Mouse (Mus musculus) heart, embryonic 15.5 days (tissue): Measurements from ENCODE around the gene Jmjd6. TPM values are rescaled to one million over a fixed set of nuclear protein-coding genes. Genes with fewer than 3 reads are reported as not detected.
A peak's percentile ranks its signal among the peaks of the same experiment; 100 is the strongest.

Source experiments
- ATAC-seq: fragments of 200-750 bp; cut with Nextera tagmentation; replicated peaks from 2 replicates; pipeline ENCODE4 v1.8.0; 2017; ENCODE audit warnings: low read depth, moderate TSS enrichment; ENCODE audit not compliant: insufficient number of reproducible peaks, insufficient read depth, low FRiP score
- H3K27ac ChIP-seq: fragments of 300-500 bp; sonication (generic); 2 replicates; pipeline ENCODE4 v1.5.1; 2015; ENCODE audit warnings: mild to moderate bottlenecking, inconsistent platforms
- H3K27me3 ChIP-seq: fragments of 300-500 bp; sonication (generic); 2 replicates; pipeline ENCODE4 v1.6.1; 2015; ENCODE audit warnings: inconsistent platforms
- H3K36me3 ChIP-seq: fragments of 300-500 bp; sonication (generic); 2 replicates; pipeline ENCODE4 v1.6.1; 2015; ENCODE audit warnings: mild to moderate bottlenecking, inconsistent platforms
- H3K4me1 ChIP-seq: fragments of 300-500 bp; sonication (generic); replicated peaks from 2 replicates; pipeline ENCODE4 v1.6.1; 2015; ENCODE audit warnings: inconsistent platforms
- H3K4me2 ChIP-seq: fragments of 300-500 bp; sonication (generic); 2 replicates; pipeline ENCODE4 v1.6.1; 2015; ENCODE audit warnings: inconsistent platforms, mild to moderate bottlenecking, moderate library complexity
- H3K4me3 ChIP-seq: fragments of 300-500 bp; sonication (generic); 2 replicates; pipeline ENCODE4 v1.5.1; 2015; ENCODE audit warnings: mild to moderate bottlenecking, inconsistent platforms
- H3K9ac ChIP-seq: fragments of 300-500 bp; sonication (generic); 2 replicates; pipeline ENCODE4 v1.6.1; 2015; ENCODE audit warnings: mild to moderate bottlenecking, inconsistent platforms
- H3K9me3 ChIP-seq: fragments of 300-500 bp; sonication (generic); replicated peaks from 2 replicates; pipeline ENCODE4 v1.6.1; 2016; ENCODE audit warnings: inconsistent platforms
- WGBS: fragments of 180-500 bp; shearing (Covaris S2); methylation state at CpG from one replicate; pipeline ENCODE4 v1.1.7; 2015; ENCODE audit warnings: mixed read lengths; 5-methylcytosine and 5-hydroxymethylcytosine counted together
- polyA plus RNA-seq: library from polyadenylated mRNA; unstranded; fragments of >200 nt; fragmentation: Nextera tagmentation; extraction: Ambion mirVana; gene quantifications from 2 replicates; pipeline ENCODE4 v1.2.1, GENCODE M21; 2015

Jmjd6 gene
- 66.5 and 67.4 TPM in 2 replicates for polyA plus RNA-seq

- peak within 1 kb of the TSS; percentile 88 for H3K4me3 ChIP-seq
- H3K9ac ChIP-seq, result peak within 1 kb of the TSS; percentile 92
- peak; percentile 93 for ATAC-seq
- H3K4me1 ChIP-seq, result peaks cover 31% of the 10 kb centered on the region
- H3K9me3 ChIP-seq, result no peaks in the 10 kb centered on the region
- H3K27me3 ChIP-seq, result no peaks in the 10 kb centered on the region
- peak within 1 kb of the TSS; percentile 62 for H3K4me2 ChIP-seq
- H3K27ac ChIP-seq, result peak within 1 kb of the TSS; percentile 99
- peaks cover 21% of the 10 kb centered on the region for H3K36me3 ChIP-seq
- under 1% methylated on average over 72 of the region's 72 CpGs for WGBS
Observed at GRCm38 (mm10) chr11:116843261-116844233, at the start of gene Jmjd6, which contains the start of gene Mettl23. Gene Jmjd6, minus strand, starts transcription at chr11:116843449. Gene Mettl23, plus strand, starts transcription at chr11:116843278.

- H3K9me3 ChIP-seq, result no peaks in the 10 kb centered on the region
- H3K27me3 ChIP-seq, result peaks cover 21% of the 10 kb centered on the region
- H3K36me3 ChIP-seq, result no peaks in the 10 kb centered on the region
- no peak overlapping the region for H3K4me3 ChIP-seq
- 60% methylated on average over 5 of the region's 5 CpGs for WGBS
- H3K4me2 ChIP-seq, result no peak overlapping the region
- H3K9ac ChIP-seq, result no peak overlapping the region
- H3K4me1 ChIP-seq, result peaks cover 7% of the 10 kb centered on the region
- ATAC-seq, result no peak
- H3K27ac ChIP-seq, result no peak overlapping the region
Observed at GRCm38 (mm10) chr11:116887136-116887535, 43.9 kb upstream of the Jmjd6 start.

GRCm38 (mm10) chr11:116885275-116886151 lies 42.3 kb upstream of the Jmjd6 start:
- 4% methylated on average over 28 of the region's 28 CpGs for WGBS
- Histone ChIP-seq H3K27me3 (peaks cover 21% of the 10 kb centered on the region), H3K9ac (peak overlapping the region; percentile 35)

GRCm38 (mm10) chr11:116884061-116884460 lies 40.8 kb upstream of the Jmjd6 start:
- Histone ChIP-seq H3K9ac (no peak overlapping the region), H3K9me3 (no peaks in the 10 kb centered on the region), H3K4me3 (no peak overlapping the region), H3K27me3 (peaks cover 21% of the 10 kb centered on the region), H3K4me2 (no peak overlapping the region), H3K27ac (no peak overlapping the region), H3K36me3 (no peaks in the 10 kb centered on the region), H3K4me1 (peaks cover 7% of the 10 kb centered on the region)
- 88% methylated on average over 6 of the region's 6 CpGs for WGBS
- ATAC-seq, result no peak

More at GRCm38 (mm10) chr11:116885275-116886151, 42.3 kb upstream of the Jmjd6 start:
- peak; percentile 51; the same call in 1 of the 2 replicates for ATAC-seq
- H3K27ac ChIP-seq, result no peak overlapping the region
- peak overlapping the region; percentile 70 for H3K4me2 ChIP-seq
- no peaks in the 10 kb centered on the region for H3K9me3 ChIP-seq
- H3K36me3 ChIP-seq, result no peaks in the 10 kb centered on the region
- peaks cover 7% of the 10 kb centered on the region for H3K4me1 ChIP-seq
- H3K4me3 ChIP-seq, result peak overlapping the region; percentile 43

GRCm38 (mm10) chr11:116882446-116882845 lies 39.2 kb upstream of the Jmjd6 start:
- H3K4me3 ChIP-seq, result no peak overlapping the region
- no peak overlapping the region for H3K4me2 ChIP-seq
- no peaks in the 10 kb centered on the region for H3K36me3 ChIP-seq
- WGBS, result 77% methylated on average over 10 of the region's 10 CpGs
- H3K27ac ChIP-seq, result no peak overlapping the region
- peaks cover 15% of the 10 kb centered on the region for H3K27me3 ChIP-seq
- no peak for ATAC-seq
- peaks cover 7% of the 10 kb centered on the region for H3K4me1 ChIP-seq
- no peak overlapping the region for H3K9ac ChIP-seq
- no peaks in the 10 kb centered on the region for H3K9me3 ChIP-seq

DNA sequence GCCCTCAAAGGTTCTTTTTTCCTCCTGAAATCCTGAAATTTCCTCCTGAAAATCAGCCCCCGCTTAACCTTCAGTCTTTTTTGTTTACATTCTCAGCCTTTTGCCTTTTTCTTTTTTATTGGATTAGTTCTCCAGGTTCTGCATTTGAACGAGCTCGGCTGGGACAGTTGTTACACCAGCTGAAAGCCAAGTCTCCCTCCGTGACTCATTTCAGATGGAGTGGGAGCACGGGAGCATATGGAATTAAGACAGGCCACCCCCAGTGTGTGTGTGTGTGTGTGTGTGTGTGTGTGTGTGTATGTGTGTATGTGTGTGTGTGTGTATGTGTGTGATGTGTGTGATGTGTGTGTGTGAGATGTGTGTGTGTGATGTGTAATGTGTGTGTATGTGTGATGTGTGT lies 38.2 kb upstream of the Jmjd6 start:
- Histone ChIP-seq H3K4me2 (no peak overlapping the region), H3K27ac (no peak overlapping the region), H3K9me3 (no peaks in the 10 kb centered on the region), H3K4me3 (no peak overlapping the region), H3K9ac (no peak overlapping the region), H3K36me3 (no peaks in the 10 kb centered on the region), H3K4me1 (peaks cover 7% of the 10 kb centered on the region), H3K27me3 (peaks cover 7% of the 10 kb centered on the region; the same call in 1 of the 2 replicates)
- WGBS, result 68% methylated on average over 5 of the region's 5 CpGs
- no peak for ATAC-seq

GRCm38 (mm10) chr11:116880839-116881238 lies 37.6 kb upstream of the Jmjd6 start:
- Histone ChIP-seq H3K4me2 (no peak overlapping the region), H3K27ac (no peak overlapping the region), H3K4me1 (peaks cover 6% of the 10 kb centered on the region), H3K36me3 (peaks cover under 1% of the 10 kb centered on the region; the same call in 1 of the 2 replicates), H3K9ac (no peak overlapping the region), H3K27me3 (peaks cover 4% of the 10 kb centered on the region; the same call in 1 of the 2 replicates), H3K4me3 (no peak overlapping the region), H3K9me3 (no peaks in the 10 kb centered on the region)
- ATAC-seq, result no peak
- 72% methylated on average over 7 of the region's 7 CpGs for whole genome bisulfite sequencing

DNA sequence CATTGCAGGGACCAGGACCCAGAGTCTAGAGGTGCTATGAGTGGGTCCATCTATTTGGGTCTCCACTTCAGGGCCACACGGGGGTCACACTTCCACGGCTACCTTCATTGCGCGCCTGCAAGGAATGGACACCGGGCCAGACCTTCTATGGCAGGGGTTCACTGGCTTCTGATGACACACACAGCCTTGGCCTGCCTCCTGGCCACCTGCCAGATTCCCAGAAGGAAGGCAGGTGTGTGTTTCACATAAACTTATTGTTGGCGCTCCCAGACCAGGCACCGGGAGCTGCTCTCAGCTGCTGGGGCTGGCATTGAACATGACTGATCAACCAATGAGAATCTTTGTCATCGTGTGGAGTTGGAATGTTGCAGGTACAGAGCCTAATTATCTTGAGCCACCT lies 35.2 kb upstream of the Jmjd6 start:
- Histone ChIP-seq H3K4me1 (no peaks in the 10 kb centered on the region), H3K27me3 (no peaks in the 10 kb centered on the region), H3K27ac (no peak overlapping the region), H3K36me3 (peaks cover 20% of the 10 kb centered on the region), H3K9me3 (no peaks in the 10 kb centered on the region), H3K4me2 (no peak overlapping the region), H3K4me3 (no peak overlapping the region), H3K9ac (no peak overlapping the region)
- 88% methylated on average over 8 of the region's 8 CpGs for WGBS
- ATAC-seq, result no peak

- Histone ChIP-seq H3K36me3 (peaks cover 49% of the 10 kb centered on the region), H3K4me2 (no peak overlapping the region), H3K9me3 (no peaks in the 10 kb centered on the region), H3K27me3 (no peaks in the 10 kb centered on the region), H3K27ac (no peak overlapping the region), H3K4me3 (no peak overlapping the region), H3K4me1 (no peaks in the 10 kb centered on the region), H3K9ac (no peak overlapping the region)
- 91% methylated on average over 20 of the region's 20 CpGs for WGBS
- ATAC-seq, result no peak
Observed at GRCm38 (mm10) chr11:116873987-116874386, 30.7 kb upstream of the Jmjd6 start.

GRCm38 (mm10) chr11:116871538-116871937 lies 28.3 kb upstream of the Jmjd6 start:
- Histone ChIP-seq H3K27ac (no peak overlapping the region), H3K9me3 (no peaks in the 10 kb centered on the region), H3K9ac (no peak overlapping the region), H3K36me3 (peaks cover 57% of the 10 kb centered on the region), H3K27me3 (no peaks in the 10 kb centered on the region), H3K4me1 (peaks cover 5% of the 10 kb centered on the region; the same call in 1 of the 2 replicates), H3K4me2 (no peak overlapping the region), H3K4me3 (no peak overlapping the region)
- no peak for ATAC-seq
- WGBS, result 89% methylated on average over 9 of the region's 9 CpGs

DNA sequence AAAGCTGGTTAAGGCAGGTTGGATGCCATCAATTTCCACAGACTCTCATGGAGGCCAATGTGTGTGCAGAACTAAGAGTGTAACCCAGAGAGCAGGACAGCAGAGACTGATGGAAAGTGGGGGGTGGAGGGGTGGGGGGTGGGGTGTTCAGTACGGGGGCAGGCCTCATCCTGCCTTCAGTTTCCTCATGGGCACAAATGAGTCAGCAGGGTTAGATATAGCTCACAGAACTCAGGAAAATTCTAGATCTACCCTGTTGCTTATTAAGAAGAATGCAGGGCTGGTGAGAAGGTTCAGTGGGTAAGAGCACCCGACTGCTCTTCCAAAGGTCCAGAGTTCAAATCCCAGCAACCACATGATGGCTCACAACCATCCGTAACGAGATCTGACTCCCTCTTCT lies 26.4 kb upstream of the Jmjd6 start:
- Histone ChIP-seq H3K27ac (no peak overlapping the region), H3K36me3 (peaks cover 65% of the 10 kb centered on the region), H3K4me2 (no peak overlapping the region), H3K4me3 (no peak overlapping the region), H3K9ac (no peak overlapping the region), H3K4me1 (peaks cover 9% of the 10 kb centered on the region), H3K27me3 (no peaks in the 10 kb centered on the region), H3K9me3 (no peaks in the 10 kb centered on the region)
- ATAC-seq, result no peak
- 74% methylated on average over 4 of the region's 4 CpGs for WGBS
